Mouse (Mus musculus) bone marrow, adult 2 months (tissue): ENCODE data around the gene Rubcnl.

ENCODE experiments used
- CTCF ChIP-seq: fragments of 200-500 bp; IDR thresholded peaks from 2 replicates; pipeline ENCODE4 v1.5.1; 2011; ENCODE audit warnings: low read length, control low read depth; ENCODE audit not compliant: control insufficient read depth, insufficient read depth
- POLR2A ChIP-seq: fragments of 200-500 bp; IDR thresholded peaks from 2 replicates; pipeline ENCODE4 v1.6.1; 2011; ENCODE audit warnings: low read depth, mild to moderate bottlenecking, control low read depth, low read length, borderline replicate concordance; ENCODE audit not compliant: control insufficient read depth

DNA sequence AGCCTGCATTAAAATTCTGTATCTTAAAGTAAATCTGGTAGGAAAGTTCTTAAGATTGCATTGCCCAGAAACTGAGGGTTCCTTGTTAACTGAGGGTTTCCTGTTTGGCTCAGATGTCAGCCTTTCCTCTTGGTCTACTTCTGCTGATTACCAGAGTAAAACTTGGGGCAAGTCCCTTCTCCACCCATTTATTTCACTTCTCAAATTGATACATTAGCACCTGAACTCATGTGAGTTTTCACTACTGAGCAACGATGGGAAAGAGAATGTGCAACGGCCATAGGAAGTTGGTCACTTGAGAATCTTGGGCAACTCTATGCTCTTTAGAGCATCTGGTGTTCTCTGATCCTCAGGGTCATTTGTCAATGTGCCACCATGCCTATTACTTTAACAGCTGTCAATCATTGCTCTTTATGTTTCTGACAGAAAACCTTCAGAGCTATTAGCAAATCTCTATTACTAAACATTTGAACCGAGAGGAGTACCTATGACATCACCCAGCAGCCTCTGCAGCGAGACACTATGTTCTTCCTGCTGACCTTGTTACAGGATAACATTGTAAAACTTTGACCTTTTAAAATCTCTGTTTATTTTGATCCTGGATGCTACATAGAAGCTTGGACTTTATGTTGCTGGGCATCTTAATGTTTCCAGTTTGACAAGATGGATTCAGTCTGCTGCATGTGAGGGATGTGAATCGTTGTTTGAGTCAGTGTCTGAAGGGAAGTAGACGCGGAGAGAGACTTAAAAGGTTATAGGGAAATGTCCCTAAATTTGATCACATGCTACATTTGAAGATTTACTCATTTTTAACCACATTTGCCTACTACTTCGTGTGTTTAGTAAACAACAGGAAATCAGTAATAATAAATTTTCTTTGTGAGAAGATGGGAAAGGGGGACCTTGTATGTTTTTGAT lies 9.2 kb downstream of the Rubcnl start:
- TF ChIP-seq CTCF = no peak
- TF ChIP-seq POLR2A = no peak
